Mouse (Mus musculus): ENCODE measurements around the gene Lmx1b.

DNA sequence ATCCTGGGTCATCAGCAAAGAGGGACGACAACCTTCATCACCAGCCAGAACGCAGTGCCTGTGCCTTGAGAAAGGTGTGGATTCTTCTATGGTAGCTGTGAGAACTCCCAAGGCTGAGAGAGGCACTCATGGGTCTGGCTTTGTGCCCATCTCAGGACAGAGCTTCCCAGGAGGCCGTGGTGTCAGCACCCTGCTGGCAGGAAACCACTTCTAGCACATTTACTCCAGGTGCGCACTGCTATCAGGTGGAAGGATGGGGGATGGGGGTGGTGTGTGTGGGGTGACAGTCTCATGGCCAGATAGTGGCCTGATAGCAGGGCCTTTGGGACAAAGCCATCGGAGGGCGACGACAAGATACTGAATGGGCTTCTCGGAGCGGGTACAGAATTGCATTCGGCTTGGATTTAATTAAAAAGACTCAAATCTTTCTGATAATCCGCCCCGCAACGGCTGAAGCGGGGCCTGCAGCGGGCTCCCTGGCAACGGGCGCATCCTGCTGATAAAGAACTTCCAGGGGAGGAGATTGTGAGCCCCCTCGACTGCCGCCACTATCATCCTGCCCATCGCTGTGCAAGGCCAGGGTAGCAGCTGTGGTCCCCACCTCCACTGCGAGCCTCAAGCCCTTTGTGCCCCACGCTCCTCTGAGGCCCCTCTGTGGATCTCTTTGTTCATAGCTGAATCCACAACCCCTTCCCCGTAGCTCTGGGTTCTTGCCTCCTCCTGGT is 49.0 kb upstream of the Lmx1b start:
- TF ChIP-seq CTCF (IDR thresholded peaks at IDR 0.05): no peak
- no peak for TF ChIP-seq EP300 (IDR thresholded peaks at IDR 0.05; ENCODE audit: insufficient read depth, low read depth, low read length)
- no peak for TF ChIP-seq POLR2A (IDR thresholded peaks at IDR 0.05; ENCODE audit: insufficient read depth, low read depth, low read length)

Measured in heart, adult 2 months (tissue).